Mouse (Mus musculus) E14TG2a.4 (cell line): ENCODE results near the gene Nol9.

Source experiments
- CTCF ChIP-seq: conservative IDR thresholded peaks from 2 replicates; pipeline ENCODE4 v1.5.1; 2014; ENCODE audit warnings: low read length
- NANOG ChIP-seq: IDR thresholded peaks from 2 replicates; pipeline ENCODE4 v1.6.1; 2014; ENCODE audit warnings: borderline replicate concordance, low read length, mixed read lengths

GRCm38 (mm10) chr4:152069245-152069644 is 30.1 kb downstream of the Nol9 start:
- no peak for TF ChIP-seq CTCF
- no peak for TF ChIP-seq NANOG
